Comparison of ENCODE assay signal across 18 mouse cellular contexts in genomic region chr5:125658959-125659749, GRCm38 (mm10).
A peak's percentile ranks its signal among the peaks of the same experiment; 100 is the strongest.
DNase-seq lines count a peak whose midpoint lies in the region; ATAC-seq lines count a peak whose summit lies in the region.
"Had no signal": no experiment of that assay in that cellular context is flagged by ENCODE, and none has a peak within 500 bp of the region (broad histone marks: within the 10 kb centered on the region; RNA-seq: fewer than 3 reads in every experiment).

No protein-coding gene starts in this region.

- no peaks in the 10 kb centered on the region for H3K9me3 ChIP-seq in midbrain, embryonic 13.5 days
- H3K9me3 ChIP-seq in midbrain, embryonic 11.5 days (ENCODE audit: control insufficient read depth, low read length) = no peaks in the 10 kb centered on the region
- H3K9me3 ChIP-seq in forebrain, embryonic 13.5 days (replicated peaks) = no peaks in the 10 kb centered on the region
- no peaks in the 10 kb centered on the region for H3K9me3 ChIP-seq in limb, embryonic 10.5 days (replicated peaks)
- H3K9me3 ChIP-seq: hindbrain, embryonic 13.5 days; liver, embryonic 15.5 days; neural tube, embryonic 12.5 days had no signal

- H3K27ac ChIP-seq in midbrain, embryonic 13.5 days = no peak overlapping the region
- no peak overlapping the region for H3K27ac ChIP-seq in midbrain, embryonic 11.5 days (ENCODE audit: low read depth, low read length)
- peak overlapping the region; percentile 84 for H3K27ac ChIP-seq in forebrain, embryonic 13.5 days
- H3K27ac ChIP-seq in limb, embryonic 10.5 days = no peak overlapping the region
- H3K27ac ChIP-seq: hindbrain, embryonic 13.5 days; liver, embryonic 15.5 days; neural tube, embryonic 12.5 days had no signal

- H3K36me3 ChIP-seq in midbrain, embryonic 13.5 days = no peaks in the 10 kb centered on the region
- H3K36me3 ChIP-seq in midbrain, embryonic 11.5 days (ENCODE audit: control insufficient read depth, insufficient read depth, low read length) = no peaks in the 10 kb centered on the region
- no peaks in the 10 kb centered on the region for H3K36me3 ChIP-seq in forebrain, embryonic 13.5 days (ENCODE audit: poor library complexity, severe bottlenecking)
- H3K36me3 ChIP-seq in limb, embryonic 10.5 days = no peaks in the 10 kb centered on the region
- H3K36me3 ChIP-seq: hindbrain, embryonic 13.5 days; liver, embryonic 15.5 days; neural tube, embryonic 12.5 days had no signal

- intact Hi-C loops in heart, postnatal 25 days (cut with DNase I) = no loop called here

- no peak for DNase-seq in midbrain, embryonic 11.5 days (ENCODE audit: low spot score, missing footprints)
- peak; percentile 11 for DNase-seq in embryo, embryonic 9.5 days (ENCODE audit: extremely low spot score)
- DNase-seq in retina, embryonic 14.5 days (ENCODE audit: low spot score) = peak; percentile 3
- no peak for DNase-seq in limb, embryonic 10.5 days (ENCODE audit: low spot score)
- DNase-seq in heart, postnatal 25 days (ENCODE audit: low spot score) = no peak
- DNase-seq in ovary, postnatal 36 days (ENCODE audit: low spot score) = no peak
- DNase-seq: adrenal gland, postnatal 14 days; cerebellum, adult 11-12 months; cerebellum, postnatal 25 days; kidney, postnatal 36 days; layer of hippocampus, adult 9-11 months; right cerebral cortex, postnatal 14 days had no signal

- 0 out of 2 replicates have a peak, but pooled peaks have one; percentile 50 for ATAC-seq in midbrain, embryonic 13.5 days
- no peak for ATAC-seq in midbrain, embryonic 11.5 days (ENCODE audit: low FRiP score)
- peak; percentile 87 for ATAC-seq in forebrain, embryonic 13.5 days
- ATAC-seq: intestine, embryonic 16.5 days had no signal

- no peak overlapping the region for H3K4me3 ChIP-seq in midbrain, embryonic 13.5 days (replicated peaks)
- no peak overlapping the region for H3K4me3 ChIP-seq in midbrain, embryonic 11.5 days (ENCODE audit: low read depth, low read length)
- H3K4me3 ChIP-seq in forebrain, embryonic 13.5 days = no peak overlapping the region
- no peak overlapping the region for H3K4me3 ChIP-seq in limb, embryonic 10.5 days
- H3K4me3 ChIP-seq: hindbrain, embryonic 13.5 days; liver, embryonic 15.5 days; neural tube, embryonic 12.5 days had no signal

- H3K4me1 ChIP-seq in midbrain, embryonic 13.5 days (replicated peaks) = peaks cover 13% of the 10 kb centered on the region
- no peaks in the 10 kb centered on the region for H3K4me1 ChIP-seq in midbrain, embryonic 11.5 days (ENCODE audit: control insufficient read depth, insufficient read depth, low read length)
- H3K4me1 ChIP-seq in forebrain, embryonic 13.5 days = peaks cover 40% of the 10 kb centered on the region
- H3K4me1 ChIP-seq in limb, embryonic 10.5 days = no peaks in the 10 kb centered on the region
- H3K4me1 ChIP-seq: liver, embryonic 15.5 days; neural tube, embryonic 12.5 days had no signal

- H3K9ac ChIP-seq in midbrain, embryonic 13.5 days (replicated peaks) = no peak overlapping the region
- H3K9ac ChIP-seq in midbrain, embryonic 11.5 days (ENCODE audit: low read length) = no peak overlapping the region
- H3K9ac ChIP-seq in forebrain, embryonic 13.5 days = no peak overlapping the region
- H3K9ac ChIP-seq: hindbrain, embryonic 13.5 days; liver, embryonic 15.5 days; neural tube, embryonic 12.5 days had no signal

- H3K27me3 ChIP-seq in midbrain, embryonic 13.5 days = no peaks in the 10 kb centered on the region; the same call in 1 of the 2 replicates
- no peaks in the 10 kb centered on the region for H3K27me3 ChIP-seq in midbrain, embryonic 11.5 days (ENCODE audit: control insufficient read depth, insufficient read depth, low read length)
- no peaks in the 10 kb centered on the region for H3K27me3 ChIP-seq in forebrain, embryonic 13.5 days
- H3K27me3 ChIP-seq in limb, embryonic 10.5 days (ENCODE audit: low read depth, poor library complexity, severe bottlenecking) = no peaks in the 10 kb centered on the region
- H3K27me3 ChIP-seq: hindbrain, embryonic 13.5 days; liver, embryonic 15.5 days; neural tube, embryonic 12.5 days had no signal

- 0 out of 2 replicates have a peak overlapping the region, but pooled peaks have one; percentile 22 for H3K4me2 ChIP-seq in midbrain, embryonic 13.5 days (replicated peaks)
- H3K4me2 ChIP-seq in midbrain, embryonic 11.5 days = no peak overlapping the region
- H3K4me2 ChIP-seq in forebrain, embryonic 13.5 days = peak overlapping the region; percentile 17
- H3K4me2 ChIP-seq: hindbrain, embryonic 13.5 days; liver, embryonic 15.5 days; neural tube, embryonic 12.5 days had no signal

- 16% methylated on average over 14 of the region's 14 CpGs for WGBS in midbrain, embryonic 13.5 days
- 38% methylated on average over 14 of the region's 14 CpGs for WGBS in midbrain, embryonic 11.5 days
- WGBS in forebrain, embryonic 13.5 days = 3% methylated on average over 14 of the region's 14 CpGs
- WGBS in limb, embryonic 10.5 days = 72% methylated on average over 14 of the region's 14 CpGs

Comparison
In these comparisons a context has a peak if more than half of its experiments do, and no peak if none do; other contexts are left out.
1. DNase-seq: peak in embryo, embryonic 9.5 days (single experiment) and retina, embryonic 14.5 days (single experiment); none in midbrain, embryonic 11.5 days (single experiment), limb, embryonic 10.5 days (single experiment), heart, postnatal 25 days (single experiment) and ovary, postnatal 36 days (single experiment).